Mouse (Mus musculus) heart, postnatal 0 days (tissue): ENCODE measurements around the gene Dner.

ENCODE experiments used
- CTCF ChIP-seq: IDR thresholded peaks from 2 replicates; pipeline ENCODE4 v1.5.1; 2016; ENCODE audit warnings: antibody characterized with exemption, control low read depth, low read depth
- EP300 ChIP-seq: IDR thresholded peaks from 2 replicates; pipeline ENCODE4 v1.6.1; 2016; ENCODE audit warnings: antibody characterized with exemption, low read depth

DNA sequence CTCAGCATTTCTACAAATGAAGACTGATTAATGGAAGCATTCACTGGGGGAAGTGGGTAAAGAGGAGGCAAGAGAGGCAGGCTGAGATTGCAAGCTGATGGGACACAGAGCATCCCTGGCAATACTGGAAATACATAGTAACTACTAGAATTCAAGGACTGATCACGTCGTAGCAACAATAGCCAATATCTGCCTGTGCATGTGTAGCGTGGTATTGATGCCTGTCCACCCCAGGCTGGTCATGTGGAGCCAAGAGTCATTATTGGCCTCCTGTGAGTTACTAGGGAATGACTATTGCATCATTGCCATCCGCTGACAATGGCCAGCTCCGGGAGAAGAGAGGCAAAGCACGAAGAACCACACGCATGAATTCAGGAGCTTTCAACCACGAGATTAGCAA lies 216.0 kb downstream of the Dner start:
- TF ChIP-seq CTCF (no peak), EP300 (no peak)
